Mouse (Mus musculus) limb, embryonic 14.5 days (tissue): Measurements from ENCODE around the gene Ggact. TPM values are rescaled to one million over a fixed set of nuclear protein-coding genes. Genes with fewer than 3 reads are reported as not detected.

ENCODE experiments used
- ATAC-seq: fragments of 200-750 bp; cut with Nextera tagmentation; 2 replicates; pipeline ENCODE4 v1.8.0; 2017; ENCODE audit warnings: low read depth, moderate number of reproducible peaks, moderate TSS enrichment; ENCODE audit not compliant: low FRiP score
- DNase-seq: peaks from one replicate; pipeline ENCODE4 v3.0.0-alpha.2; 2015; ENCODE audit warnings: low spot score
- H3K27ac ChIP-seq: fragments of 300-500 bp; sonication (generic); replicated peaks from 2 replicates; pipeline ENCODE4 v1.5.1; 2014; ENCODE audit warnings: low read depth, mild to moderate bottlenecking, low read length, moderate library complexity, mixed read lengths
- H3K27me3 ChIP-seq: fragments of 300-500 bp; sonication (generic); 2 replicates; pipeline ENCODE4 v1.6.1; 2014; ENCODE audit warnings: low read length, mixed read lengths; ENCODE audit not compliant: control insufficient read depth, insufficient read depth
- H3K36me3 ChIP-seq: fragments of 300-500 bp; sonication (generic); 2 replicates; pipeline ENCODE4 v1.6.1; 2014; ENCODE audit warnings: mild to moderate bottlenecking, low read length, moderate library complexity, mixed read lengths; ENCODE audit not compliant: control insufficient read depth, insufficient read depth
- H3K4me1 ChIP-seq: fragments of 300-500 bp; sonication (generic); 2 replicates; pipeline ENCODE4 v1.6.1; 2014; ENCODE audit warnings: antibody characterized with exemption, low read length, mixed read lengths; ENCODE audit not compliant: control insufficient read depth, insufficient read depth
- H3K4me2 ChIP-seq: fragments of 300-500 bp; sonication (generic); replicated peaks from 2 replicates; pipeline ENCODE4 v1.6.1; 2014; ENCODE audit warnings: low read depth, mild to moderate bottlenecking, low read length, moderate library complexity; ENCODE audit not compliant: severe bottlenecking
- H3K4me3 ChIP-seq: fragments of 300-500 bp; sonication (generic); replicated peaks from 2 replicates; pipeline ENCODE4 v1.5.1; 2014; ENCODE audit warnings: low read length
- H3K9ac ChIP-seq: fragments of 300-500 bp; sonication (generic); 2 replicates; pipeline ENCODE4 v1.6.1; 2014; ENCODE audit warnings: mild to moderate bottlenecking, low read depth, low read length, moderate library complexity; ENCODE audit not compliant: severe bottlenecking
- H3K9me3 ChIP-seq: fragments of 300-500 bp; sonication (generic); 2 replicates; pipeline ENCODE4 v1.6.1; 2016; ENCODE audit warnings: low read length; ENCODE audit not compliant: control insufficient read depth
- POLR2A ChIP-seq: fragments of 200-500 bp; IDR thresholded peaks from 2 replicates; pipeline ENCODE4 v1.8.0; 2012; ENCODE audit warnings: inconsistent platforms, mild to moderate bottlenecking, moderate library complexity, borderline replicate concordance; ENCODE audit not compliant: insufficient read depth, insufficient read length; ENCODE audit errors: extremely low read depth
- WGBS: fragments of 180-500 bp; shearing (Covaris S2); extraction: QIAGEN DNeasy Blood & Tissue Kit; methylation state at CpG from one replicate; pipeline ENCODE4 v1.1.7; 2014; 5-methylcytosine and 5-hydroxymethylcytosine counted together
- polyA plus RNA-seq, 2 experiments: library from polyadenylated mRNA; depleted of rRNA in 1 of 2; stranded (reverse) in 1 of 2; unstranded in 1 of 2; fragments of >200 nt; fragmentation: Nextera tagmentation in 1 of 2; extraction: Ambion mirVana in 1 of 2; gene quantifications; 2 replicates each; pipeline versions ENCODE4 v1.2.1 to v1.2.3; 2012 to 2014

Gene Ggact
- polyA plus RNA-seq, 2 experiments: 6.6 to 9.1 TPM

GRCm38 (mm10) chr14:122834753-122835152, 78.8 kb downstream of the Ggact start:
- Histone ChIP-seq H3K27ac (no peak overlapping the region), H3K4me1 (no peaks in the 10 kb centered on the region), H3K9me3 (no peaks in the 10 kb centered on the region), H3K27me3 (no peaks in the 10 kb centered on the region), H3K36me3 (no peaks in the 10 kb centered on the region), H3K9ac (no peak overlapping the region), H3K4me3 (no peak overlapping the region), H3K4me2 (no peak overlapping the region)
- DNase-seq (no peak), ATAC-seq (no peak; the same call in 1 of the 2 replicates)
- no peak for TF ChIP-seq POLR2A
- 72% methylated on average over 1 of the region's 1 CpGs for WGBS

GRCm38 (mm10) chr14:122833666-122834065, 79.9 kb downstream of the Ggact start:
- Histone ChIP-seq H3K4me1 (no peaks in the 10 kb centered on the region), H3K36me3 (no peaks in the 10 kb centered on the region), H3K4me3 (no peak overlapping the region), H3K9me3 (no peaks in the 10 kb centered on the region), H3K4me2 (no peak overlapping the region), H3K27ac (no peak overlapping the region), H3K9ac (no peak overlapping the region), H3K27me3 (no peaks in the 10 kb centered on the region)
- DNase-seq (no peak), ATAC-seq (no peak)
- 84% methylated on average over 3 of the region's 3 CpGs for WGBS
- TF ChIP-seq POLR2A: no peak

- no peaks in the 10 kb centered on the region for H3K4me1 ChIP-seq
- no peak overlapping the region for H3K9ac ChIP-seq
- no peaks in the 10 kb centered on the region for H3K9me3 ChIP-seq
- no peaks in the 10 kb centered on the region for H3K27me3 ChIP-seq
- no peak overlapping the region for H3K27ac ChIP-seq
- H3K4me3 ChIP-seq: no peak overlapping the region
- ATAC-seq (no peak), DNase-seq (no peak)
- H3K36me3 ChIP-seq: no peaks in the 10 kb centered on the region
- TF ChIP-seq POLR2A: no peak
- WGBS: 96% methylated on average over 1 of the region's 1 CpGs
- H3K4me2 ChIP-seq: no peak overlapping the region
Observed at GRCm38 (mm10) chr14:122830433-122830832, 83.1 kb downstream of the Ggact start.

- Histone ChIP-seq H3K4me2 (no peak overlapping the region), H3K27me3 (no peaks in the 10 kb centered on the region), H3K36me3 (no peaks in the 10 kb centered on the region), H3K4me3 (no peak overlapping the region), H3K4me1 (no peaks in the 10 kb centered on the region), H3K27ac (no peak overlapping the region), H3K9me3 (no peaks in the 10 kb centered on the region), H3K9ac (no peak overlapping the region)
- ATAC-seq (no peak), DNase-seq (no peak)
- no peak for TF ChIP-seq POLR2A
- WGBS: 100% methylated on average over 2 of the region's 2 CpGs
Observed at GRCm38 (mm10) chr14:122825464-122825863, 88.1 kb downstream of the Ggact start.

- DNase-seq: no peak
- Histone ChIP-seq H3K4me2 (no peak overlapping the region), H3K27me3 (no peaks in the 10 kb centered on the region), H3K36me3 (no peaks in the 10 kb centered on the region), H3K9me3 (no peaks in the 10 kb centered on the region), H3K4me1 (no peaks in the 10 kb centered on the region), H3K27ac (no peak overlapping the region), H3K4me3 (no peak overlapping the region), H3K9ac (no peak overlapping the region)
- 59% methylated on average over 2 of the region's 2 CpGs for WGBS
- ATAC-seq: no peak
- no peak for TF ChIP-seq POLR2A
Observed at GRCm38 (mm10) chr14:122823791-122824190, 89.8 kb downstream of the Ggact start.

- ATAC-seq (no peak), DNase-seq (no peak)
- no peak overlapping the region for H3K27ac ChIP-seq
- 82% methylated on average over 3 of the region's 3 CpGs for WGBS
- H3K27me3 ChIP-seq: no peaks in the 10 kb centered on the region
- no peak for TF ChIP-seq POLR2A
- no peak overlapping the region for H3K4me3 ChIP-seq
- no peaks in the 10 kb centered on the region for H3K4me1 ChIP-seq
- no peak overlapping the region for H3K9ac ChIP-seq
- no peak overlapping the region for H3K4me2 ChIP-seq
- H3K9me3 ChIP-seq: no peaks in the 10 kb centered on the region
- no peaks in the 10 kb centered on the region for H3K36me3 ChIP-seq
Observed at GRCm38 (mm10) chr14:122821002-122821401, 92.6 kb downstream of the Ggact start.
